21 mouse cellular contexts compared by ENCODE assay signal in genomic region chr4:135689797-135690196, GRCm38 (mm10). TPM values are rescaled to one million over a fixed set of nuclear protein-coding genes. Genes with fewer than 3 reads are reported as not detected.
DNase-seq lines count a peak whose midpoint lies in the region; TF ChIP-seq lines count a peak whose summit lies in the region.
"Had no signal": no experiment of that assay in that cellular context is flagged by ENCODE, and none has a peak within 500 bp of the region (broad histone marks: within the 10 kb centered on the region; RNA-seq: fewer than 3 reads in every experiment).

No protein-coding gene starts in this region.

- H3K27ac ChIP-seq in small intestine, adult 2 months (ENCODE audit: insufficient read depth, low read depth, low read length), result peak overlapping the region; percentile 42

- no peaks in the 10 kb centered on the region for H3K36me3 ChIP-seq in small intestine, adult 2 months (ENCODE audit: control insufficient read depth, insufficient read depth, low read length)
- H3K36me3 ChIP-seq: G1E had no signal

- H3K27me3 ChIP-seq in small intestine, adult 2 months (ENCODE audit: control insufficient read depth, insufficient read depth, low read length), result peaks cover 4% of the 10 kb centered on the region; the same call in 1 of the 2 replicates
- H3K27me3 ChIP-seq: Patski had no signal

- WGBS in small intestine, adult 2 months, result 71% methylated on average over 7 of the region's 7 CpGs

- TF ChIP-seq CTCF in small intestine, adult 2 months (IDR thresholded peaks at IDR 0.05; ENCODE audit: extremely low read depth, insufficient read length, insufficient replicate concordance, low read depth, low read length), result no peak

- peaks cover 31% of the 10 kb centered on the region for H3K4me1 ChIP-seq in small intestine, adult 2 months (ENCODE audit: control insufficient read depth, insufficient read depth, insufficient read length, low read length)

- TF ChIP-seq POLR2A in small intestine, adult 2 months (IDR thresholded peaks at IDR 0.05; ENCODE audit: low read depth, low read length), result no peak

- no peak overlapping the region for H3K4me3 ChIP-seq in small intestine, adult 2 months (ENCODE audit: low read depth, low read length)

- peak; percentile 95 for DNase-seq in fat pad, adult 2 months (ENCODE audit: extremely low read depth, low read depth, low spot score)
- DNase-seq in gonadal fat pad, adult 2 months (ENCODE audit: low read depth), result peak; percentile 71
- no peak for DNase-seq in thymus, adult 18-20 months
- no peak for DNase-seq in layer of hippocampus, adult 11-12 months (ENCODE audit: low spot score)
- no peak for DNase-seq in ovary, postnatal 10 days (ENCODE audit: low spot score)
- DNase-seq: adrenal gland, adult 2 months; adrenal gland, adult 8-10 months; adrenal gland, postnatal 10 days; adrenal gland, postnatal 14 days; adrenal gland, postnatal 25 days; adrenal gland, postnatal 36 days; B cell, adult 2 months; cerebellum, adult 11 months; cerebellum, adult 11-12 months; cerebellum, adult 18-20 months had no signal

RNA-seq across cellular contexts. Expression of gene Ifnlr1, which starts 3.7 kb away (rescaled TPM):
- polyA plus RNA-seq in gonadal fat pad, adult 2 months (2012; rRNA removed), result 3.9 and 4.4 TPM in 2 replicates
- 4.9 and 11.4 TPM in 2 replicates for polyA plus RNA-seq in small intestine, adult 2 months (2012; rRNA removed)
- polyA plus RNA-seq: C2C12; CD4-positive, CD25-positive, alpha-beta regulatory T cell, adult 4 months; G1E had no signal

RNA-seq across cellular contexts. Expression of gene Il22ra1, which starts 38.2 kb away (rescaled TPM):
- 0.57 and 0.96 TPM in 2 replicates for polyA plus RNA-seq in gonadal fat pad, adult 2 months (2012; rRNA removed)
- 62.3 and 171 TPM in 2 replicates for polyA plus RNA-seq in small intestine, adult 2 months (2012; rRNA removed)
- polyA plus RNA-seq: activated CD4-positive, CD25-positive, alpha-beta regulatory T cell, adult 4 months; CD4-positive, CD25-positive, alpha-beta regulatory T cell, adult 4 months; G1E; Patski had no signal

Comparison
In these comparisons a context has a peak if more than half of its experiments do, and no peak if none do; other contexts are left out.
1. DNase-seq: peak in fat pad, adult 2 months (single experiment) and gonadal fat pad, adult 2 months (single experiment); none in thymus, adult 18-20 months (0 of 2), layer of hippocampus, adult 11-12 months (single experiment) and ovary, postnatal 10 days (single experiment).
2. RNA of gene Il22ra1, which starts 38.2 kb away (polyA plus RNA-seq): 62.3 to 171 TPM in small intestine, adult 2 months; 0.57 to 0.96 TPM in gonadal fat pad, adult 2 months; every median in the first group is over 10 times any median in the second.